Mouse (Mus musculus) liver, adult 10 weeks (tissue): ENCODE results near the gene Mlh3. TPM values are rescaled to one million over a fixed set of nuclear protein-coding genes. Genes with fewer than 3 reads are reported as not detected.

Source experiments
- polyA plus RNA-seq: library from polyadenylated mRNA; stranded (reverse); fragments of 350-450 nt; fragmentation: Illumina TruSeq; extraction: RNeasy Lipid Tissue Mini Kit (QIAGEN cat#74804); gene quantifications from one replicate; pipeline ENCODE4 v1.2.3, GENCODE M21; 2014; ENCODE audit warnings: low read depth, low replicate concordance

Gene Mlh3
- 7.5 TPM for polyA plus RNA-seq

GRCm38 (mm10) chr12:85270319-85270718 is at the start of gene Mlh3:
TSS of gene Mlh3 (minus strand) at chr12:85270599.

GRCm38 (mm10) chr12:85288486-85289156 is 18.2 kb upstream of the Mlh3 start, which contains the start of gene Zc2hc1c:
TSS of gene Zc2hc1c (plus strand) at chr12:85288591.

GRCm38 (mm10) chr12:85287809-85288485 is 17.5 kb upstream of the Mlh3 start, which contains the start of gene Acyp1:
TSS of gene Acyp1 (minus strand) at chr12:85288438.

GRCm38 (mm10) chr12:85219236-85219904 is 51.0 kb downstream of the Mlh3 start, which contains the start of gene Eif2b2:
TSS of gene Eif2b2 (plus strand) at chr12:85219481.

Other genes with a start within 250 kb of the Mlh3 start
- gene Prox2, start 159.8 kb downstream of the Mlh3 start, polyA plus RNA-seq = 0.61 TPM
- gene Dlst, start 159.8 kb downstream of the Mlh3 start, polyA plus RNA-seq = 172 TPM
- not detected for gene Rps6kl1, start 119.3 kb downstream of the Mlh3 start, polyA plus RNA-seq
- not detected for gene Pgf, start 92.8 kb downstream of the Mlh3 start, polyA plus RNA-seq
- gene Eif2b2, start 51.1 kb downstream of the Mlh3 start, polyA plus RNA-seq = 2.8 TPM
- gene Acyp1, start 17.8 kb upstream of the Mlh3 start, polyA plus RNA-seq = 12.1 TPM
- 0.50 TPM for gene Zc2hc1c, start 18.0 kb upstream of the Mlh3 start, polyA plus RNA-seq
- gene Nek9, start 68.8 kb upstream of the Mlh3 start, polyA plus RNA-seq = 19.8 TPM
- 153 TPM for gene Tmed10, start 104.2 kb upstream of the Mlh3 start, polyA plus RNA-seq
- 12.8 TPM for gene Fos, start 203.3 kb upstream of the Mlh3 start, polyA plus RNA-seq